Mouse (Mus musculus) kidney, embryonic 15.5 days (tissue): ENCODE measurements around the gene Adcy7. TPM values are rescaled to one million over a fixed set of nuclear protein-coding genes. Genes with fewer than 3 reads are reported as not detected.

Experiments
- ATAC-seq: fragments of 200-750 bp; cut with Nextera tagmentation; replicated peaks from 2 replicates; pipeline ENCODE4 v1.8.0; 2017; ENCODE audit warnings: moderate TSS enrichment; ENCODE audit not compliant: low FRiP score
- H3K27ac ChIP-seq: fragments of 300-500 bp; sonication (generic); 2 replicates; pipeline ENCODE4 v1.5.1; 2015; ENCODE audit warnings: mild to moderate bottlenecking, inconsistent platforms
- H3K27me3 ChIP-seq: fragments of 300-500 bp; sonication (generic); 2 replicates; pipeline ENCODE4 v1.6.1; 2015; ENCODE audit warnings: inconsistent platforms
- H3K36me3 ChIP-seq: fragments of 300-500 bp; sonication (generic); 2 replicates; pipeline ENCODE4 v1.6.1; 2015; ENCODE audit warnings: inconsistent platforms
- H3K4me1 ChIP-seq: fragments of 300-500 bp; sonication (generic); 2 replicates; pipeline ENCODE4 v1.6.1; 2015; ENCODE audit warnings: inconsistent platforms
- H3K4me2 ChIP-seq: fragments of 300-500 bp; sonication (generic); 2 replicates; pipeline ENCODE4 v1.6.1; 2015; ENCODE audit warnings: moderate library complexity, mild to moderate bottlenecking, inconsistent platforms
- H3K4me3 ChIP-seq: fragments of 300-500 bp; sonication (generic); replicated peaks from 2 replicates; pipeline ENCODE4 v1.5.1; 2015; ENCODE audit warnings: mild to moderate bottlenecking, inconsistent platforms
- H3K9ac ChIP-seq: fragments of 300-500 bp; sonication (generic); 2 replicates; pipeline ENCODE4 v1.6.1; 2015; ENCODE audit warnings: mild to moderate bottlenecking, inconsistent platforms
- H3K9me3 ChIP-seq: fragments of 300-500 bp; sonication (generic); replicated peaks from 2 replicates; pipeline ENCODE4 v1.6.1; 2016; ENCODE audit warnings: inconsistent platforms
- WGBS: fragments of 180-500 bp; shearing (Covaris S2); methylation state at CpG from one replicate; pipeline ENCODE4 v1.1.7; 2015; ENCODE audit warnings: mixed read lengths; 5-methylcytosine and 5-hydroxymethylcytosine counted together
- polyA plus RNA-seq: library from polyadenylated mRNA; unstranded; fragments of >200 nt; fragmentation: Nextera tagmentation; extraction: Ambion mirVana; gene quantifications from 2 replicates; pipeline ENCODE4 v1.2.1, GENCODE M21; 2015

Gene Adcy7
- polyA plus RNA-seq, 1 experiment from 2014 or later, result 3.1 TPM

DNA sequence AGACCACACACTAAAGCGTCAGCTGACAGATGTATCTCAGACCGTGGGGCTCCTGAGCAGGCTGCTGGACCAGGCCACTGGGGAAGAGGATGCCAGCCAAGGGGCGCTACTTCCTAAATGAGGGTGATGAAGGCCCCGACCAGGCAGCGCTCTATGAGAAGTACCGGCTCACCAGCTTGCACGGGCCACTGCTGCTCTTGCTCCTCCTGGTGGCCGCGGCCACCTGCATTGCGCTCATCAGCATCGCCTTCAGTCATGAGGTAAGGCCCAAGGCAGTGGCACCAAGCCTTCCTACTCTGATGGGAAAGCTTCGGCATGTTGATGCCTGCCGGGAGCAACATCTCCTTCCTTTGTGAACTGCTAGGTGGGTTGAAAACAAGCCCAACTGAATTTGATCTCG lies 34.3 kb downstream of the Adcy7 start:
- H3K36me3 ChIP-seq, result no peaks in the 10 kb centered on the region
- H3K4me2 ChIP-seq, result no peak overlapping the region
- H3K4me1 ChIP-seq, result peaks cover 7% of the 10 kb centered on the region; the same call in 1 of the 2 replicates
- no peak overlapping the region for H3K9ac ChIP-seq
- no peak for ATAC-seq
- no peaks in the 10 kb centered on the region for H3K9me3 ChIP-seq
- H3K27ac ChIP-seq, result no peak overlapping the region
- 76% methylated on average over 14 of the region's 14 CpGs for WGBS
- no peaks in the 10 kb centered on the region for H3K27me3 ChIP-seq
- H3K4me3 ChIP-seq, result no peak overlapping the region

DNA sequence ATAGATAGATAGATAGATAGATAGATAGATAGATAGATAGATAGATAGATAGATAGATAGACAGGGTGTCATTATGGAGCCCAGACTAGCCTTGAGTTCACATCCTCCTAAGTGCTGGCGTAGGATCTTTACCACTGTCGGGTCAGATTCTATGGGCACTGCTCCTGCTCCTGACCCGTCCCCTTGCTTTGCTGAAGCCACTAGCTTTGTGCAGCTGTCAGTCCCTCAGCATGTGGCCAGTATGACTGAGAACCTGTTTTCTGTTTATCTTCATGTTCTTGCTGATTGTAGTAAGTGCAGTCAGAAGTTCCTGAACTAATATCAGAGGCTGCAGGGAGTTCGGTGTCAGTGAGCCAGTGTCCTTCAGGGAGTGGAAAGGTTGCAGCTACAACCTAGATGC lies 35.5 kb downstream of the Adcy7 start:
- no peak overlapping the region for H3K4me3 ChIP-seq
- H3K9ac ChIP-seq, result no peak overlapping the region
- ATAC-seq, result no peak
- H3K27me3 ChIP-seq, result no peaks in the 10 kb centered on the region
- 94% methylated on average over 4 of the region's 4 CpGs for WGBS
- no peak overlapping the region for H3K4me2 ChIP-seq
- H3K9me3 ChIP-seq, result no peaks in the 10 kb centered on the region
- no peaks in the 10 kb centered on the region for H3K4me1 ChIP-seq
- no peak overlapping the region for H3K27ac ChIP-seq
- H3K36me3 ChIP-seq, result no peaks in the 10 kb centered on the region

DNA sequence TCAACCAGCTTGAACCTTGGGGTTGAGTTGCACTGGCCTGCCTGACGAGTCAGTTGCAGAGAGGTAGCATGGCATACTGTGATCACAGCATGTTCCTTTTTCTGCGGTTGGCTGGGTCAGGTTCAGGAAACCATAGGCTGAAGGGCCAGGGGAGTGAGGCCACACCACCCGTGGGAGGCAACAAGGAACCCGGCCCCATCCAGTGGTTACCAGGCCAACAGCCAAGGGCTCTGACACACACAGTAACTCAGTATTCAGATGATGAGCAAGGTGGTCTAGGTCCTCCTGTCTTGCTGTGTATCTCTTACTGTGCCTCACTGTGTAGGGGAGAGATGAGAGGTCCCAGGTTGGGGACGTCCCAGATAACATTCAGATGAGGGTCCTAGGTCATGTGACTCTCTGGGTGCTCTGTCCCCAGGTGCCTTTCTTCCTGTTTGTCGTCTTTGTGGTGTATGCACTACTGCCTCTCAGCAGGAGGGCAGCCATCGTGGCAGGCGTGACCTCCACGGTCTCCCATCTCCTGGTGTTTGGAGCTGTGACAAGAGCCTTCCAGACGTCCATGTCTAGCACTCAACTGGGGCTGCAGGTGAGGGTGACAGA lies 37.2 kb downstream of the Adcy7 start:
- H3K9ac ChIP-seq, result no peak overlapping the region
- 54% methylated on average over 10 of the region's 10 CpGs for WGBS
- H3K4me1 ChIP-seq, result no peaks in the 10 kb centered on the region
- no peaks in the 10 kb centered on the region for H3K27me3 ChIP-seq
- no peak overlapping the region for H3K27ac ChIP-seq
- ATAC-seq, result no peak
- H3K36me3 ChIP-seq, result no peaks in the 10 kb centered on the region
- H3K9me3 ChIP-seq, result no peaks in the 10 kb centered on the region
- no peak overlapping the region for H3K4me3 ChIP-seq
- H3K4me2 ChIP-seq, result no peak overlapping the region

DNA sequence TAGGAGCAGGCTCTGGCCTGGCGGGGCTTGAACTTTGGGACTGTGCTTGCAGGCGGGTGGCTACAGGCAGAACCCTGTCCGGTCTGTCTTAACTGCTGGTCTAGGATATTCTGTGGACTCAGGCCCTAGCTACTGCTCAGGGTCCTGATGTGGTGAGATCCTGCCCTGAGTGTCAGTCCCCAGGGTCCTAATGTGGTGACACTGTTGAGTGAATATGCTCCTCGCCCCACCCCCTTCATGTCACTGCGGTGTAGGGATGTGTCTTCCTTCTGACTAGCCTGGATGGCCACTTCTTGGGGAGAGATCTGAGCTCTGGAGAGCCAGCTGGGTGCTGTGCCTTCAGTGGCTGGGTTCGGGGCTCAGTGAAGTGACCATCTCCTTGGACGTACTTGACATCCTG lies 37.7 kb downstream of the Adcy7 start:
- no peak overlapping the region for H3K9ac ChIP-seq
- no peak for ATAC-seq
- no peak overlapping the region for H3K4me2 ChIP-seq
- no peaks in the 10 kb centered on the region for H3K27me3 ChIP-seq
- no peaks in the 10 kb centered on the region for H3K4me1 ChIP-seq
- H3K9me3 ChIP-seq, result no peaks in the 10 kb centered on the region
- H3K4me3 ChIP-seq, result no peak overlapping the region
- H3K27ac ChIP-seq, result no peak overlapping the region
- H3K36me3 ChIP-seq, result no peaks in the 10 kb centered on the region
- WGBS, result 89% methylated on average over 7 of the region's 7 CpGs

GRCm38 (mm10) chr8:88310286-88310685 lies 38.1 kb downstream of the Adcy7 start:
- no peak overlapping the region for H3K27ac ChIP-seq
- 88% methylated on average over 13 of the region's 13 CpGs for WGBS
- H3K27me3 ChIP-seq, result no peaks in the 10 kb centered on the region
- H3K4me1 ChIP-seq, result no peaks in the 10 kb centered on the region
- H3K9me3 ChIP-seq, result no peaks in the 10 kb centered on the region
- no peak overlapping the region for H3K9ac ChIP-seq
- no peak for ATAC-seq
- H3K4me2 ChIP-seq, result no peak overlapping the region
- H3K4me3 ChIP-seq, result no peak overlapping the region
- H3K36me3 ChIP-seq, result no peaks in the 10 kb centered on the region

DNA sequence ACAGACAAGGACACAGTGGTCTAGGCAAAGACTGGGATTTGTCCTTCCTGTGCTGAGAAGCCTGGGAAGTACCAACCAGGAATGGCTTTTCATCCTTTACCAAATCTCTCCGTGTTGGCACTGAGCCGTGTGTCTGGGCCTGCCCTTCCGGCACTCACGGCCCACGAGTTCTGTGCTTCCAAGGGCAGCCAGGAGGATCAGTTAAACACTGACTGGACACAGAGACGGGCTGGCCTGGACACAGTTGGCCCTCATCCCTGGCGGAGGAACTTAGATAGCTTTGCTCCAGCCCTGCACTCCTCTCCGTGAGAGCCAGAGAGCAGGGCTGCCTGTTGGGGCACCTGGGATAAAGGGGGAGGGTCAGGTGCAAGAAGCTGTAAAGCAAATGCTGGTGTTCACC lies 40.8 kb downstream of the Adcy7 start:
- Histone ChIP-seq H3K4me3 (no peak overlapping the region), H3K27me3 (no peaks in the 10 kb centered on the region), H3K4me2 (no peak overlapping the region), H3K36me3 (no peaks in the 10 kb centered on the region), H3K9ac (no peak overlapping the region), H3K9me3 (no peaks in the 10 kb centered on the region), H3K4me1 (peaks cover 16% of the 10 kb centered on the region), H3K27ac (no peak overlapping the region)
- WGBS, result 73% methylated on average over 8 of the region's 8 CpGs
- ATAC-seq, result no peak

DNA sequence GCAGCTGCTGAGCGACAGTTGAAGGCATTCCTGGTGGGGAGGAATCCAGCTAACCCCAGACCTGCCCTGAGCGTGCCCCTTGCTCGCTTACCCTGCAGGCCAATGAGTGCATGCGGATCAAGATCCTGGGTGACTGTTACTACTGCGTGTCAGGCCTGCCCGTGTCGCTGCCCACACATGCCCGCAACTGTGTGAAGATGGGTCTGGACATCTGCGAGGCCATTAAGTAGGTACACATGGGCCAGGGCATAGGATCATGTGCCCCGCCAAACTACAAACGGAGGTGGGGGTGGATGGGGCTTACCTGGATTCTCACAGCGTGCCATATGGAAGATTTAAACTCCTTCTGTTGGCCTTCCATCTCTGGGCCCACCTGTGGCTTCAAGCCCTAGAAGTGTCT lies 41.8 kb downstream of the Adcy7 start:
- WGBS, result 89% methylated on average over 12 of the region's 12 CpGs
- no peak for ATAC-seq
- no peak overlapping the region for H3K27ac ChIP-seq
- H3K36me3 ChIP-seq, result no peaks in the 10 kb centered on the region
- H3K9ac ChIP-seq, result no peak overlapping the region
- peaks cover 16% of the 10 kb centered on the region for H3K4me1 ChIP-seq
- no peak overlapping the region for H3K4me2 ChIP-seq
- no peaks in the 10 kb centered on the region for H3K9me3 ChIP-seq
- no peaks in the 10 kb centered on the region for H3K27me3 ChIP-seq
- H3K4me3 ChIP-seq, result no peak overlapping the region

GRCm38 (mm10) chr8:88315302-88315701 lies 43.1 kb downstream of the Adcy7 start:
- Histone ChIP-seq H3K4me2 (no peak overlapping the region), H3K36me3 (no peaks in the 10 kb centered on the region), H3K9me3 (no peaks in the 10 kb centered on the region), H3K27ac (no peak overlapping the region), H3K27me3 (no peaks in the 10 kb centered on the region), H3K9ac (no peak overlapping the region), H3K4me3 (no peak overlapping the region), H3K4me1 (peaks cover 16% of the 10 kb centered on the region)
- no peak for ATAC-seq
- WGBS, result 92% methylated on average over 8 of the region's 8 CpGs

GRCm38 (mm10) chr8:88316139-88316931 lies 44.1 kb downstream of the Adcy7 start:
- H3K27ac ChIP-seq, result peak overlapping the region; percentile 38
- WGBS, result 32% methylated on average over 8 of the region's 8 CpGs
- H3K9ac ChIP-seq, result no peak overlapping the region
- H3K9me3 ChIP-seq, result no peaks in the 10 kb centered on the region
- no peak overlapping the region for H3K4me2 ChIP-seq
- H3K36me3 ChIP-seq, result no peaks in the 10 kb centered on the region
- no peak overlapping the region for H3K4me3 ChIP-seq
- no peaks in the 10 kb centered on the region for H3K27me3 ChIP-seq
- ATAC-seq, result no peak
- peaks cover 16% of the 10 kb centered on the region for H3K4me1 ChIP-seq

DNA sequence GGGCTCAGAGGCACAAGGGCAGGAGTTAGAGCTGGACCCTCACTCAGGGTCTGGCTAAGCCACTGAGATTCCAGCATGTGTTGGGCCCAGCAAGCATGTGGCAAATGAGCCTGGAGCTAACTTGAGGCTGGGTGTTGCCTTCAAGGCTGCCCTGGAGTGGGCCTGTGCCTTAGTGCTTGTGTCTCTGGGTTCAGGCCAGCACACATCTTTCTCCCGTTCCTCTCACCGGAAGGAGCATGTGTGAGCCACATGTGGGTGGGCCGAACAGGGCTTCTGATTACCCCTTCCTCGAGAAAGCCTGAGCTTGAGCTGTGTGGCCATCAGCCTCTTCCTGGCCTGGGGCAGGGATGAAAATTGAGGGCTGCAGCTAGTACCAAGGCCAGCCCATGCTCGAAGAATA lies 45.1 kb downstream of the Adcy7 start:
- no peak for ATAC-seq
- peak overlapping the region; percentile 38; the same call in 1 of the 2 replicates for H3K27ac ChIP-seq

DNA sequence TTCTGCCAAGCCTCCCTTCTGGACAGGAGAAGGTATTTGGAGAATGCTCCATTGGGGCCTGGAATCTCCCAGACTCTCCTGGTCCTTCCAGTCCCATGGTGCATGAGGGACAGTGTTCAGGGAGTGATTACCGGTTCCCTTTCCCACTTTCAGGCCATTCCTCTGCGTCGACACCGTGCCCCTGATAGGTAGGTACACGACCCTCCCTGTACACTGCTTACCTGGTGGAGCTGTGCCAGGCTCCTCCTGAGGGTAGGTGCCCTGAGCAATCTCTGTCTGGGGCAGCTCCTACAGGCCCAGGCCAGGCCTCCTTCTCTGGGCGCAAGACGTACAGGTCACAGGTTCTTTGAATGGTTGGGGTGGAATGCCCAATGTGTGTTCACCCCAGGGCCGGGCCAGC lies 45.9 kb downstream of the Adcy7 start:
- Histone ChIP-seq H3K9ac (no peak overlapping the region), H3K4me1 (peaks cover 16% of the 10 kb centered on the region), H3K27me3 (no peaks in the 10 kb centered on the region), H3K27ac (no peak overlapping the region), H3K9me3 (no peaks in the 10 kb centered on the region), H3K4me3 (no peak overlapping the region), H3K36me3 (no peaks in the 10 kb centered on the region), H3K4me2 (no peak overlapping the region)
- ATAC-seq, result no peak
- WGBS, result 91% methylated on average over 8 of the region's 8 CpGs

More for the DNA sequence above, 45.1 kb downstream of the Adcy7 start:
- H3K9me3 ChIP-seq, result no peaks in the 10 kb centered on the region
- no peak overlapping the region for H3K9ac ChIP-seq
- H3K27me3 ChIP-seq, result no peaks in the 10 kb centered on the region
- no peak overlapping the region for H3K4me2 ChIP-seq
- no peak overlapping the region for H3K4me3 ChIP-seq
- WGBS, result 70% methylated on average over 5 of the region's 5 CpGs
- peaks cover 16% of the 10 kb centered on the region for H3K4me1 ChIP-seq
- H3K36me3 ChIP-seq, result no peaks in the 10 kb centered on the region

- peaks cover 4% of the 10 kb centered on the region; the same call in 1 of the 2 replicates for H3K36me3 ChIP-seq
- no peaks in the 10 kb centered on the region for H3K27me3 ChIP-seq
- H3K9me3 ChIP-seq, result no peaks in the 10 kb centered on the region
- no peak overlapping the region for H3K27ac ChIP-seq
- WGBS, result 84% methylated on average over 6 of the region's 6 CpGs
- peaks cover 16% of the 10 kb centered on the region for H3K4me1 ChIP-seq
- no peak overlapping the region for H3K4me3 ChIP-seq
- no peak for ATAC-seq
- H3K4me2 ChIP-seq, result no peak overlapping the region
- H3K9ac ChIP-seq, result no peak overlapping the region
Observed at GRCm38 (mm10) chr8:88320134-88320533, 47.9 kb downstream of the Adcy7 start.
